Mouse (Mus musculus) adrenal gland, adult 8-10 months (tissue): ENCODE data around the gene Slc39a1. TPM values are rescaled to one million over a fixed set of nuclear protein-coding genes. Genes with fewer than 3 reads are reported as not detected.
"Not testable (repeated sequence)": the region's sequence is repeated elsewhere in the genome, so short reads cannot be mapped to it uniquely, and the experiment has no call there.

Experiments used
- DNase-seq: peaks from one replicate; pipeline ENCODE4 v3.0.0; 2022
- total RNA-seq, 4 experiments: library from RNA; stranded (reverse); gene quantifications; 2 replicates each; pipeline ENCODE4 v1.2.4; 2022

Gene Slc39a1
- total RNA-seq, 4 experiments from 2014 or later, result 129 to 172 (median 151) TPM

GRCm38 (mm10) chr3:90241669-90242358 is 6.2 kb upstream of the Slc39a1 start:
- DNase-seq, result no peak

GRCm38 (mm10) chr3:90242984-90243775 is 4.8 kb upstream of the Slc39a1 start, which contains the start of gene Creb3l4:
TSS of gene Creb3l4 (minus strand) at chr3:90243512.
- DNase-seq, result no peak

- DNase-seq, result no peak
Measured at GRCm38 (mm10) chr3:90245406-90245805, 2.6 kb upstream of the Slc39a1 start.

- DNase-seq, result no peak
Measured at GRCm38 (mm10) chr3:90247630-90247959, 377 bp upstream of the Slc39a1 start.

GRCm38 (mm10) chr3:90248746-90249100 is 751 bp downstream of the Slc39a1 start:
- peak; percentile 51 for DNase-seq

- DNase-seq, result no peak
Measured at GRCm38 (mm10) chr3:90250791-90251190, 2.8 kb downstream of the Slc39a1 start.

GRCm38 (mm10) chr3:90251731-90252226 is 3.8 kb downstream of the Slc39a1 start:
- not testable (repeated sequence) for DNase-seq

GRCm38 (mm10) chr3:90252659-90253058 is 4.7 kb downstream of the Slc39a1 start:
- DNase-seq, result not testable (repeated sequence)

GRCm38 (mm10) chr3:90253174-90253573 is 5.2 kb downstream of the Slc39a1 start:
- not testable (repeated sequence) for DNase-seq

- peak; percentile 98 for DNase-seq
Measured at GRCm38 (mm10) chr3:90253653-90254418, 5.9 kb downstream of the Slc39a1 start, which contains the start of gene Crtc2. TSS of gene Crtc2 (plus strand) at chr3:90254163.

GRCm38 (mm10) chr3:90254419-90255193 is 6.6 kb downstream of the Slc39a1 start:
- no peak for DNase-seq

- no peak for DNase-seq
Measured at GRCm38 (mm10) chr3:90255194-90255565, 7.2 kb downstream of the Slc39a1 start.

GRCm38 (mm10) chr3:90255784-90256353 is 7.9 kb downstream of the Slc39a1 start:
- no peak for DNase-seq

GRCm38 (mm10) chr3:90256731-90257530 is 9.0 kb downstream of the Slc39a1 start:
- DNase-seq, result no peak

- DNase-seq, result no peak
Measured at GRCm38 (mm10) chr3:90258521-90258920, 10.5 kb downstream of the Slc39a1 start.

- DNase-seq, result no peak
Measured at GRCm38 (mm10) chr3:90263121-90263771, 15.3 kb downstream of the Slc39a1 start.

- no peak for DNase-seq
Measured at GRCm38 (mm10) chr3:90264687-90265033, 16.7 kb downstream of the Slc39a1 start.

- peak; percentile 85 for DNase-seq
Measured at GRCm38 (mm10) chr3:90265034-90265931, 17.3 kb downstream of the Slc39a1 start, which contains the start of gene Dennd4b. TSS of gene Dennd4b (plus strand) at chr3:90265185.
